Mouse (Mus musculus): ENCODE measurements around the gene Snapin. TPM values are rescaled to one million over a fixed set of nuclear protein-coding genes. Genes with fewer than 3 reads are reported as not detected.

Gene Snapin
- total and polyA plus RNA-seq, 3 experiments: 18.9 to 39.8 (median 37.8) TPM

DNA sequence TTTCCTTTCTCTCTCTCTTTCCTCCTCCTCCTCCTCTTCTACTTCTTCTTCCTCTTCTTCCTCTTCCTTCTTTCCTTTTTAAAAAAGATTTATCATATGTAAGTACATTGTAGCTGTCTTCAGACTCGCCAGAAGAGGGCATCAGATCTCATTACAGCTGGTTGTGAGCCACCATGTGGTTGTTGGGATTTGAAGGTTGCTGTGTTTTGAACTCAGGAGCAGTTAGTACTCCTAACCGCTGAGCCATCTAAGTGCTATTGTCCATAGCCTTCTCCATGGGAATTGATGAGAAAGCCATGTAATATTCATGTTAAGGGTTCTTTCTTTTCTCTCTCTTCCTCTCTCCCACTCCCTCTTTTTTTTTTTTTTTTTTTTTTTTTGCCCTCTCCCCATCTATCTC lies 517 bp upstream of the Snapin start:
- Histone ChIP-seq H3K27ac (ENCODE audit: insufficient read depth, low read depth) (no peak overlapping the region), H3K4me2 (ENCODE audit: insufficient read depth, low read depth, poor library complexity, severe bottlenecking) (no peak overlapping the region; the same call in 1 of the 2 replicates), H3K4me3 (replicated peaks in 1 of 3; ENCODE audit: low read depth in 2 of 3, low read length in 2 of 3, poor library complexity in 1 of 3) (no peak overlapping the region), H3K36me3 (replicated peaks in 1 of 2; ENCODE audit: control insufficient read depth in 1 of 2, insufficient read depth in 1 of 2, low read length in 1 of 2) (peaks cover 36 to 59% of the 10 kb centered on the region in 2 experiments), H3K27me3 (replicated peaks) (no peaks in the 10 kb centered on the region), H3K4me1 (ENCODE audit: control insufficient read depth in 1 of 2, insufficient read depth in 2 of 2) (peaks cover 0 to 11% of the 10 kb centered on the region in 2 experiments; a peak in 2 of 4 replicates), H3K9me3 (replicated peaks; ENCODE audit: low read length) (no peaks in the 10 kb centered on the region), H3K79me2 (replicated peaks; ENCODE audit: control insufficient read depth, extremely low read depth, insufficient read depth, poor library complexity, severe bottlenecking) (peaks cover 7% of the 10 kb centered on the region; the same call in 1 of the 2 replicates), H3K9ac (ENCODE audit: insufficient read depth, low read depth) (0 out of 2 replicates have a peak overlapping the region, but pooled peaks have one; percentile 6)
- in situ Hi-C loops (cut with MboI; ENCODE audit: low pct_ligation_motif_present, low pct_unique_long_range_greater_than_20kb, low sequenced_read_pairs): no loop called here
- TF ChIP-seq MYC (IDR thresholded peaks at IDR 0.05; ENCODE audit: low read depth, low read length) (peak; percentile 64; the same call in 1 of the 2 replicates), ZNF384 (IDR thresholded peaks at IDR 0.05; ENCODE audit: low read depth, low read length) (peak; percentile 70), CTCF (conservative IDR thresholded peaks at IDR 0.05 in 1 of 2, IDR thresholded peaks at IDR 0.05 in 1 of 2; ENCODE audit: low read depth in 2 of 2, low read length in 2 of 2) (peak; percentile 11 to 75; a peak in 2 of 4 replicates), MAX (IDR thresholded peaks at IDR 0.05; ENCODE audit: low read length) (peak; percentile 55; the same call in 1 of the 2 replicates), ZKSCAN1 (IDR thresholded peaks at IDR 0.05; ENCODE audit: borderline replicate concordance, low read depth, low read length) (no peak), SMC3 (IDR thresholded peaks at IDR 0.05; ENCODE audit: low read depth, low read length) (peak; percentile 34; the same call in 1 of the 2 replicates)
- dilution Hi-C loops (cut with MboI; ENCODE audit: extremely low pct_ligation_motif_present, extremely low pct_unique_long_range_greater_than_20kb, low sequenced_read_pairs): no loop called here
- peak; percentile 61 for DNase-seq (ENCODE audit: extremely low read depth)

DNA sequence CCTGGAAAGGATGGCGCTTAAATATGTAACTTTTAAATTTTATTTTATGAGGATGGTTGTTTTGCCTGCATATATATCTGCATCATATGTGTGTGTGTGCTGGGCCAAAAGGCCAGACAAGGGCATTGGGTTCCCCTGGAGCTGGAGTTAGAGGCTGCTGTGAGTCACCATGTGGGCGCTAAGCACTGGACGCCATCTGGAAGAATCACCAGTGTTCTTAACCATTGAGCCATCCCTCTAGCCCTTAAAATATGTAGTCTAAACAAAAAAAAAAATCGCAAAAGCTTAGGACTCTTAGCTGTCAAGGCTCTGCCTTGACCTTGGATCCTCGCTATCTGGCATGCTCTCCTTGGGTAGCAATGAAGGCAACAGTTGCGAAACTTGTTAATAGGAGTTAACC lies 2.3 kb downstream of the Snapin start:
- H3K4me2 ChIP-seq (ENCODE audit: insufficient read depth, low read depth, poor library complexity, severe bottlenecking): no peak overlapping the region
- no peak overlapping the region for H3K9ac ChIP-seq (ENCODE audit: insufficient read depth, low read depth)
- H3K27ac ChIP-seq (ENCODE audit: insufficient read depth, low read depth): no peak overlapping the region
- dilution Hi-C loops (cut with MboI; ENCODE audit: extremely low pct_ligation_motif_present, extremely low pct_unique_long_range_greater_than_20kb, low sequenced_read_pairs): no loop called here
- H3K9me3 ChIP-seq (replicated peaks; ENCODE audit: low read length): no peaks in the 10 kb centered on the region
- TF ChIP-seq RAD21 (IDR thresholded peaks at IDR 0.05; ENCODE audit: low read depth, low read length): no peak
- TF ChIP-seq ZMIZ1 (IDR thresholded peaks at IDR 0.05; ENCODE audit: low read depth, low read length): no peak
- TF ChIP-seq KAT2A (IDR thresholded peaks at IDR 0.05; ENCODE audit: insufficient replicate concordance, low read length): no peak
- TF ChIP-seq POLR2AphosphoS2 (IDR thresholded peaks at IDR 0.05; ENCODE audit: low read depth, low read length): no peak
- no peak for TF ChIP-seq USF2 (conservative IDR thresholded peaks at IDR 0.05; ENCODE audit: low read depth, low read length)
- no peak for TF ChIP-seq CHD2 (IDR thresholded peaks at IDR 0.05; ENCODE audit: low read length)
- TF ChIP-seq HCFC1 (IDR thresholded peaks at IDR 0.05; ENCODE audit: low read depth, low read length): no peak
- no peak for TF ChIP-seq TCF12 (IDR thresholded peaks at IDR 0.05; ENCODE audit: low read depth, low read length)
- no peak for TF ChIP-seq GABPA (IDR thresholded peaks at IDR 0.05; ENCODE audit: insufficient replicate concordance, low read depth, low read length)
- TF ChIP-seq NELFE (IDR thresholded peaks at IDR 0.05; ENCODE audit: low read depth, low read length): no peak
- TF ChIP-seq JUN (IDR thresholded peaks at IDR 0.05; ENCODE audit: insufficient read depth, low read depth, low read length): no peak
- no peak for TF ChIP-seq UBTF (IDR thresholded peaks at IDR 0.05; ENCODE audit: low read depth, low read length)
- no peak for TF ChIP-seq MXI1 (IDR thresholded peaks at IDR 0.05; ENCODE audit: low read depth, low read length)
- TF ChIP-seq ZKSCAN1 (IDR thresholded peaks at IDR 0.05; ENCODE audit: borderline replicate concordance, low read depth, low read length): no peak
- TF ChIP-seq ZNF384 (IDR thresholded peaks at IDR 0.05; ENCODE audit: low read depth, low read length): no peak
- TF ChIP-seq CHD1 (IDR thresholded peaks at IDR 0.05; ENCODE audit: low read depth, low read length): no peak
- TF ChIP-seq TBP (conservative IDR thresholded peaks at IDR 0.05; ENCODE audit: low read depth, low read length): no peak
- TF ChIP-seq ZC3H11A (IDR thresholded peaks at IDR 0.05; ENCODE audit: low read depth, low read length): no peak
- TF ChIP-seq CTCF (conservative IDR thresholded peaks at IDR 0.05 in 1 of 2, IDR thresholded peaks at IDR 0.05 in 1 of 2; ENCODE audit: low read depth in 2 of 2, low read length in 2 of 2): no peak
- TF ChIP-seq MAFK (IDR thresholded peaks at IDR 0.05; ENCODE audit: insufficient replicate concordance, low read length): no peak
- no peaks in the 10 kb centered on the region for H3K27me3 ChIP-seq (replicated peaks)
- no peak for DNase-seq (ENCODE audit: extremely low read depth)
- peaks cover 7% of the 10 kb centered on the region; the same call in 1 of the 2 replicates for H3K79me2 ChIP-seq (replicated peaks; ENCODE audit: control insufficient read depth, extremely low read depth, insufficient read depth, poor library complexity, severe bottlenecking)
- in situ Hi-C loops (cut with MboI; ENCODE audit: low pct_ligation_motif_present, low pct_unique_long_range_greater_than_20kb, low sequenced_read_pairs): no loop called here
- H3K4me3 ChIP-seq (replicated peaks in 1 of 3; ENCODE audit: low read depth in 2 of 3, low read length in 2 of 3, poor library complexity in 1 of 3): no peak overlapping the region
- H3K36me3 ChIP-seq (replicated peaks in 1 of 2; ENCODE audit: control insufficient read depth in 1 of 2, insufficient read depth in 1 of 2, low read length in 1 of 2): peaks cover 42 to 59% of the 10 kb centered on the region in 2 experiments
- H3K4me1 ChIP-seq (ENCODE audit: control insufficient read depth in 1 of 2, insufficient read depth in 2 of 2): peaks cover 0 to 11% of the 10 kb centered on the region in 2 experiments; a peak in 2 of 4 replicates
